Comparison of ENCODE assay signal across 13 mouse cellular contexts in genomic region chr10:59963609-59964008, GRCm38 (mm10). TPM values are rescaled to one million over a fixed set of nuclear protein-coding genes. Genes with fewer than 3 reads are reported as not detected.
DNase-seq lines count a peak whose midpoint lies in the region; ATAC-seq and TF ChIP-seq lines count a peak whose summit lies in the region.
"Had no signal": no experiment of that assay in that cellular context is flagged by ENCODE, and none has a peak within 500 bp of the region (broad histone marks: within the 10 kb centered on the region; RNA-seq: fewer than 3 reads in every experiment).

No protein-coding gene starts in this region.

- no peak for ATAC-seq in liver, postnatal 0 days
- ATAC-seq in embryonic facial prominence, embryonic 13.5 days (ENCODE audit: insufficient number of reproducible peaks, insufficient read depth, low FRiP score, low TSS enrichment, low read depth), result no peak
- ATAC-seq in limb, embryonic 14.5 days (ENCODE audit: low FRiP score, low read depth), result no peak

- TF ChIP-seq EP300 in liver, postnatal 0 days (IDR thresholded peaks at IDR 0.05; ENCODE audit: low read depth), result no peak
- no peak for TF ChIP-seq EP300 in MEL (IDR thresholded peaks at IDR 0.05; ENCODE audit: low read depth in 1 of 2, low read length in 2 of 2)

- no peak for TF ChIP-seq POLR2A in MEL (IDR thresholded peaks at IDR 0.05; ENCODE audit: control insufficient read depth in 1 of 2, insufficient read depth in 1 of 2, low read depth in 1 of 2, low read length in 2 of 2, poor library complexity in 1 of 2)
- TF ChIP-seq POLR2A in limb, embryonic 14.5 days (IDR thresholded peaks at IDR 0.05; ENCODE audit: borderline replicate concordance, extremely low read depth, insufficient read depth, insufficient read length), result no peak

- H3K36me3 ChIP-seq in liver, postnatal 0 days (replicated peaks; ENCODE audit: insufficient read depth, low read length), result no peaks in the 10 kb centered on the region
- no peaks in the 10 kb centered on the region for H3K36me3 ChIP-seq in MEL (ENCODE audit: control insufficient read depth in 1 of 2, insufficient read depth in 2 of 2, low read length in 2 of 2)
- H3K36me3 ChIP-seq in embryonic facial prominence, embryonic 13.5 days, result no peaks in the 10 kb centered on the region
- H3K36me3 ChIP-seq in limb, embryonic 14.5 days (ENCODE audit: control insufficient read depth, insufficient read depth, low read length), result no peaks in the 10 kb centered on the region

- 68% methylated on average over 2 of the region's 2 CpGs for WGBS in liver, postnatal 0 days (ENCODE audit: insufficient replicate concordance)
- WGBS in embryonic facial prominence, embryonic 13.5 days, result 65% methylated on average over 2 of the region's 2 CpGs
- 50% methylated on average over 2 of the region's 2 CpGs for WGBS in limb, embryonic 14.5 days

- H3K27ac ChIP-seq in liver, postnatal 0 days (ENCODE audit: low read depth), result peak overlapping the region; percentile 34; the same call in 1 of the 2 replicates
- H3K27ac ChIP-seq in MEL (ENCODE audit: control insufficient read depth, low read depth, low read length), result no peak overlapping the region
- H3K27ac ChIP-seq in embryonic facial prominence, embryonic 13.5 days, result peak overlapping the region; percentile 100
- peak overlapping the region; percentile 97 for H3K27ac ChIP-seq in limb, embryonic 14.5 days (replicated peaks; ENCODE audit: low read depth, low read length)
- H3K27ac ChIP-seq: macrophage had no signal

- no peak for TF ChIP-seq RAD21 in MEL (IDR thresholded peaks at IDR 0.05; ENCODE audit: low read depth, low read length)

- no peak overlapping the region for H3K4me3 ChIP-seq in liver, postnatal 0 days (ENCODE audit: low read depth, low read length)
- H3K4me3 ChIP-seq in MEL (ENCODE audit: control insufficient read depth in 1 of 2, insufficient read depth in 1 of 2, low read depth in 2 of 2, low read length in 2 of 2), result no peak overlapping the region
- H3K4me3 ChIP-seq in embryonic facial prominence, embryonic 13.5 days, result no peak overlapping the region
- no peak overlapping the region for H3K4me3 ChIP-seq in limb, embryonic 14.5 days (replicated peaks; ENCODE audit: low read length)

- peaks cover 15% of the 10 kb centered on the region for H3K4me1 ChIP-seq in liver, postnatal 0 days (ENCODE audit: insufficient read depth)
- H3K4me1 ChIP-seq in MEL (ENCODE audit: control insufficient read depth in 1 of 2, insufficient read depth in 2 of 2, low read length in 2 of 2), result peaks cover 4 to 6% of the 10 kb centered on the region in 2 experiments; a peak in 2 of 4 replicates
- H3K4me1 ChIP-seq in embryonic facial prominence, embryonic 13.5 days, result peaks cover 41% of the 10 kb centered on the region
- H3K4me1 ChIP-seq in limb, embryonic 14.5 days (ENCODE audit: control insufficient read depth, insufficient read depth, low read length), result peaks cover 50% of the 10 kb centered on the region

- no peaks in the 10 kb centered on the region for H3K79me2 ChIP-seq in MEL (ENCODE audit: control insufficient read depth, insufficient read depth, low read length, poor library complexity)

- no peak overlapping the region for H3K9ac ChIP-seq in liver, postnatal 0 days (replicated peaks)
- H3K9ac ChIP-seq in MEL (ENCODE audit: control insufficient read depth, low read depth, low read length, poor library complexity, severe bottlenecking), result no peak overlapping the region
- no peak overlapping the region for H3K9ac ChIP-seq in embryonic facial prominence, embryonic 13.5 days
- H3K9ac ChIP-seq in limb, embryonic 14.5 days (ENCODE audit: low read depth, low read length, severe bottlenecking), result no peak overlapping the region

- no peak for TF ChIP-seq CTCF in liver, postnatal 0 days (IDR thresholded peaks at IDR 0.05; ENCODE audit: low read depth)
- no peak for TF ChIP-seq CTCF in MEL (IDR thresholded peaks at IDR 0.05 in 2 of 3, conservative IDR thresholded peaks at IDR 0.05 in 1 of 3; ENCODE audit: control insufficient read depth in 1 of 3, insufficient read depth in 1 of 3, low read depth in 2 of 3, low read length in 3 of 3, poor library complexity in 1 of 3, severe bottlenecking in 1 of 3)

- no peaks in the 10 kb centered on the region for H3K9me3 ChIP-seq in liver, postnatal 0 days (ENCODE audit: low read length)
- H3K9me3 ChIP-seq in MEL (replicated peaks; ENCODE audit: insufficient read depth, low read length), result no peaks in the 10 kb centered on the region
- no peaks in the 10 kb centered on the region for H3K9me3 ChIP-seq in embryonic facial prominence, embryonic 13.5 days
- no peaks in the 10 kb centered on the region for H3K9me3 ChIP-seq in limb, embryonic 14.5 days (ENCODE audit: control insufficient read depth, low read length)

- DNase-seq in liver, postnatal 0 days, result no peak
- no peak for DNase-seq in liver
- peak; percentile 46 for DNase-seq in MEL (ENCODE audit: low read depth, low spot score)
- DNase-seq in limb, embryonic 14.5 days (ENCODE audit: low spot score), result no peak
- no peak for DNase-seq in ovary, adult 18-20 months (ENCODE audit: low spot score)
- no peak for DNase-seq in right cerebral cortex, postnatal 4 days
- DNase-seq in cerebellum, postnatal 4 days (ENCODE audit: low spot score in 2 of 2), result no peak
- DNase-seq: adrenal gland, adult 2 months; cerebellum, adult 11 months; heart, adult 11 months; kidney, adult 2 months had no signal

- H3K27me3 ChIP-seq in liver, postnatal 0 days (ENCODE audit: insufficient read depth, low read length), result no peaks in the 10 kb centered on the region
- H3K27me3 ChIP-seq in MEL (ENCODE audit: control insufficient read depth in 1 of 2, insufficient read depth in 2 of 2, low read length in 2 of 2), result no peaks in the 10 kb centered on the region
- no peaks in the 10 kb centered on the region for H3K27me3 ChIP-seq in embryonic facial prominence, embryonic 13.5 days
- H3K27me3 ChIP-seq in limb, embryonic 14.5 days (ENCODE audit: control insufficient read depth, insufficient read depth, low read length), result no peaks in the 10 kb centered on the region

- no peak overlapping the region for H3K4me2 ChIP-seq in liver, postnatal 0 days (ENCODE audit: low read depth, low read length)
- H3K4me2 ChIP-seq in embryonic facial prominence, embryonic 13.5 days, result peak overlapping the region; percentile 2; the same call in 1 of the 2 replicates
- H3K4me2 ChIP-seq in limb, embryonic 14.5 days (replicated peaks; ENCODE audit: low read depth, low read length, severe bottlenecking), result no peak overlapping the region

TF ChIP-seq in MEL, 35 proteins besides CTCF, POLR2A, EP300 and RAD21:
- TF ChIP-seq TCF12 (IDR thresholded peaks at IDR 0.05; ENCODE audit: low read depth, low read length), result peak; percentile 68
- TF ChIP-seq ELF1 (IDR thresholded peaks at IDR 0.05; ENCODE audit: low read depth, low read length), result no peak
- peak; percentile 73; the same call in 1 of the 2 replicates for TF ChIP-seq ETS1 (IDR thresholded peaks at IDR 0.05; ENCODE audit: low read depth, low read length)
- TF ChIP-seq GATA1 (IDR thresholded peaks at IDR 0.05; ENCODE audit: low read depth, low read length), result 0 out of 2 replicates have a peak, but pooled peaks have one; percentile 7

RNA-seq across cellular contexts. Expression of gene Ddit4, which starts 12.0 kb away (rescaled TPM):
- polyA plus RNA-seq in liver, postnatal 0 days (2015; fragmentation: Nextera tagmentation; extraction: Ambion mirVana), result 3.6 and 5.2 TPM in 2 replicates
- 2.6 and 40.6 TPM in 2 replicates for total RNA-seq in MEL (2012; rRNA removed)
- polyA plus RNA-seq in MEL (2012; ENCODE audit: insufficient read depth in 1 of 2, insufficient read length in 2 of 2, low read depth in 1 of 2, low replicate concordance in 2 of 2, missing spikeins in 1 of 2), result 10 to 100 TPM in 1 of 2 experiments, not detected in 1; 11.6 TPM
- polyA plus RNA-seq in embryonic facial prominence, embryonic 13.5 days (2015; fragmentation: Nextera tagmentation; extraction: Ambion mirVana), result 86.5 and 93.1 TPM in 2 replicates
- polyA plus RNA-seq in limb, embryonic 14.5 days (2012; rRNA removed), result 117 and 138 TPM in 2 replicates
- polyA plus RNA-seq in limb, embryonic 14.5 days (2014; fragmentation: Nextera tagmentation; extraction: Ambion mirVana), result 8.5 and 8.6 TPM in 2 replicates

RNA-seq across cellular contexts. Expression of gene Ascc1, which starts 39.0 kb away (rescaled TPM):
- polyA plus RNA-seq in liver, postnatal 0 days (2015; fragmentation: Nextera tagmentation; extraction: Ambion mirVana), result 14.1 and 14.7 TPM in 2 replicates
- 17.0 and 17.1 TPM in 2 replicates for total RNA-seq in MEL (2012; rRNA removed)
- 10 to 100 TPM in 1 of 2 experiments, not detected in 1; 37.9 TPM for polyA plus RNA-seq in MEL (2012; ENCODE audit: insufficient read depth in 1 of 2, insufficient read length in 2 of 2, low read depth in 1 of 2, low replicate concordance in 2 of 2, missing spikeins in 1 of 2)
- polyA plus RNA-seq in embryonic facial prominence, embryonic 13.5 days (2015; fragmentation: Nextera tagmentation; extraction: Ambion mirVana), result 48.3 and 50.3 TPM in 2 replicates
- 29.4 and 32.9 TPM in 2 replicates for polyA plus RNA-seq in limb, embryonic 14.5 days (2012; rRNA removed)
- 41.2 and 45.4 TPM in 2 replicates for polyA plus RNA-seq in limb, embryonic 14.5 days (2014; fragmentation: Nextera tagmentation; extraction: Ambion mirVana)

RNA-seq across cellular contexts. Expression of gene Anapc16, which starts 39.3 kb away (rescaled TPM):
- 37.3 and 37.7 TPM in 2 replicates for polyA plus RNA-seq in liver, postnatal 0 days (2015; fragmentation: Nextera tagmentation; extraction: Ambion mirVana)
- total RNA-seq in MEL (2012; rRNA removed), result 61.5 and 73.0 TPM in 2 replicates
- 10 to 100 TPM in 1 of 2 experiments, not detected in 1; 53.7 TPM for polyA plus RNA-seq in MEL (2012; ENCODE audit: insufficient read depth in 1 of 2, insufficient read length in 2 of 2, low read depth in 1 of 2, low replicate concordance in 2 of 2, missing spikeins in 1 of 2)
- 116 and 128 TPM in 2 replicates for polyA plus RNA-seq in embryonic facial prominence, embryonic 13.5 days (2015; fragmentation: Nextera tagmentation; extraction: Ambion mirVana)
- 105 and 109 TPM in 2 replicates for polyA plus RNA-seq in limb, embryonic 14.5 days (2012; rRNA removed)
- polyA plus RNA-seq in limb, embryonic 14.5 days (2014; fragmentation: Nextera tagmentation; extraction: Ambion mirVana), result 110 and 114 TPM in 2 replicates
